Mouse (Mus musculus) small intestine, adult 2 months (tissue): ENCODE results near the gene Lysmd1.

Experiments used
- CTCF ChIP-seq: fragments of 200-500 bp; IDR thresholded peaks from 2 replicates; pipeline ENCODE4 v1.5.1; 2012; ENCODE audit warnings: low read depth, mild to moderate bottlenecking, control low read depth, inconsistent platforms, low read length, moderate library complexity, mixed read lengths; ENCODE audit not compliant: insufficient replicate concordance, insufficient read length; ENCODE audit errors: extremely low read depth
- POLR2A ChIP-seq: fragments of 200-500 bp; IDR thresholded peaks from 2 replicates; pipeline ENCODE4 v1.6.1; 2012; ENCODE audit warnings: low read depth, mild to moderate bottlenecking, control low read depth, inconsistent platforms, low read length, moderate library complexity

DNA sequence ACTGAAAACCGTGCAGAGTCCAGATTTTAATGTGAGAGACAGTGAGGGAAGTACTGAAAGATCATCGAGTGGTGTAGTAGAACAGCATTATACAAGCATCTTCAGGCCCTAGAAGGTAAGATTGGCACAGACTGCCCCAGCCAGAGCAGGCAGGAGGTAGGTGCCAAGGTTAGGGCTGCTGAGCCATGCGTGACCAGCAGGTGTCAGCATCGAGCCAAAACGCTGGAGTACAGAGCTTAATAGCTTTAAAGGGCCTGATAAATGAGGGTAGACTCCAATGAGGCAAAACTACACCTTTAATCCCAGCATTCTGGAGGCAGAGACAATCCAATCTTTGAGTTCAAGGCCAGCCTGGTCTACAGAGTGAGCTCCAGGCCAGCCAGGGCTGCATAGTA, 8.7 kb downstream of the Lysmd1 start:
- TF ChIP-seq CTCF (peak; percentile 92; the same call in 1 of the 2 replicates), POLR2A (no peak)
